Mouse (Mus musculus) cerebellum, postnatal 10 days (tissue): ENCODE data around the gene Dnajc11.

Source experiments
- DNase-seq, 2 experiments: peaks; one replicate each; pipeline ENCODE4 v3.0.0; 2021; ENCODE audit warnings: mixed read lengths in 2 of 2

Dnajc11 gene

GRCm38 (mm10) chr4:151986650-151987049 lies 53.2 kb downstream of the Dnajc11 start:
- DNase-seq, result no peak

GRCm38 (mm10) chr4:151988014-151988341 lies 54.5 kb downstream of the Dnajc11 start:
- DNase-seq, result no peak

- peak; percentile 91 to 92 for DNase-seq
Measured at GRCm38 (mm10) chr4:151988342-151989109, 55.0 kb downstream of the Dnajc11 start, which contains the start of gene Thap3. Gene Thap3 (minus strand): TSS chr4:151988997.

GRCm38 (mm10) chr4:151989110-151989488 lies 55.6 kb downstream of the Dnajc11 start:
- no peak for DNase-seq

- DNase-seq, result no peak
Measured at GRCm38 (mm10) chr4:151992091-151992490, 58.6 kb downstream of the Dnajc11 start.

- no peak for DNase-seq
Measured at GRCm38 (mm10) chr4:151993035-151993434, 59.5 kb downstream of the Dnajc11 start.

GRCm38 (mm10) chr4:151994228-151995171 lies 61.0 kb downstream of the Dnajc11 start:
- peak; percentile 61 to 64 for DNase-seq

GRCm38 (mm10) chr4:151995371-151996172 lies 62.1 kb downstream of the Dnajc11 start:
- DNase-seq, result peak in 1 of 2 experiments; percentile 72

- DNase-seq, result peak; percentile 99 to 100
Measured at GRCm38 (mm10) chr4:151996173-151996950, 62.9 kb downstream of the Dnajc11 start, which contains the start of gene Phf13. Gene Phf13 (minus strand): TSS chr4:151996258.

GRCm38 (mm10) chr4:151996951-151997222 lies 63.4 kb downstream of the Dnajc11 start:
- DNase-seq, result no peak

GRCm38 (mm10) chr4:151997701-151998100 lies 64.2 kb downstream of the Dnajc11 start:
- DNase-seq, result no peak

GRCm38 (mm10) chr4:151999481-151999880 lies 66.0 kb downstream of the Dnajc11 start:
- DNase-seq, result no peak

GRCm38 (mm10) chr4:152000906-152001305 lies 67.4 kb downstream of the Dnajc11 start:
- no peak for DNase-seq

GRCm38 (mm10) chr4:152001335-152001734 lies 67.8 kb downstream of the Dnajc11 start:
- no peak for DNase-seq

- DNase-seq, result no peak
Measured at GRCm38 (mm10) chr4:152002063-152002462, 68.6 kb downstream of the Dnajc11 start.

- no peak for DNase-seq
Measured at GRCm38 (mm10) chr4:152006137-152006536, 72.6 kb downstream of the Dnajc11 start.

- no peak for DNase-seq
Measured at GRCm38 (mm10) chr4:152006812-152007211, 73.3 kb downstream of the Dnajc11 start.

- no peak for DNase-seq
Measured at GRCm38 (mm10) chr4:152007481-152008147, 74.1 kb downstream of the Dnajc11 start.

GRCm38 (mm10) chr4:152008148-152008500 lies 74.6 kb downstream of the Dnajc11 start:
- DNase-seq, result no peak

- DNase-seq, result peak; percentile 93 to 95
Measured at GRCm38 (mm10) chr4:152008622-152009075, 75.2 kb downstream of the Dnajc11 start, which contains the start of gene Klhl21. Gene Klhl21 (plus strand): TSS chr4:152008803.
